Mouse (Mus musculus) hindbrain, embryonic 12.5 days (tissue): Measurements from ENCODE around the gene Pgc. TPM values are rescaled to one million over a fixed set of nuclear protein-coding genes. Genes with fewer than 3 reads are reported as not detected.

Source experiments
- ATAC-seq: fragments of 200-750 bp; cut with Nextera tagmentation; 2 replicates; pipeline ENCODE4 v1.8.0; 2017; ENCODE audit warnings: moderate TSS enrichment; ENCODE audit not compliant: low FRiP score
- H3K27ac ChIP-seq: fragments of 300-500 bp; sonication (generic); 2 replicates; pipeline ENCODE4 v1.5.1; 2016; ENCODE audit warnings: mild to moderate bottlenecking
- H3K27me3 ChIP-seq: fragments of 300-500 bp; sonication (generic); 2 replicates; pipeline ENCODE4 v1.6.1; 2016; ENCODE audit warnings: mild to moderate bottlenecking
- H3K36me3 ChIP-seq: fragments of 300-500 bp; sonication (generic); 2 replicates; pipeline ENCODE4 v1.6.1; 2016; ENCODE audit warnings: mild to moderate bottlenecking
- H3K4me1 ChIP-seq: fragments of 300-500 bp; sonication (generic); 2 replicates; pipeline ENCODE4 v1.6.1; 2016
- H3K4me2 ChIP-seq: fragments of 300-500 bp; sonication (generic); replicated peaks from 2 replicates; pipeline ENCODE4 v1.6.1; 2016; ENCODE audit warnings: mild to moderate bottlenecking
- H3K4me3 ChIP-seq: fragments of 300-500 bp; sonication (generic); 2 replicates; pipeline ENCODE4 v1.5.1; 2016; ENCODE audit warnings: mild to moderate bottlenecking
- H3K9ac ChIP-seq: fragments of 300-500 bp; sonication (generic); 2 replicates; pipeline ENCODE4 v1.6.1; 2016; ENCODE audit warnings: mild to moderate bottlenecking, moderate library complexity
- H3K9me3 ChIP-seq: fragments of 300-500 bp; sonication (generic); replicated peaks from 2 replicates; pipeline ENCODE4 v1.6.1; 2016; ENCODE audit warnings: mild to moderate bottlenecking
- WGBS: fragments of 180-500 bp; shearing (Covaris S2); methylation state at CpG from one replicate; pipeline ENCODE4 v1.1.7; 2016; 5-methylcytosine and 5-hydroxymethylcytosine counted together
- polyA plus RNA-seq: library from polyadenylated mRNA; unstranded; fragments of >200 nt; fragmentation: Nextera tagmentation; extraction: Ambion mirVana; gene quantifications from 2 replicates; pipeline ENCODE4 v1.2.1, GENCODE M21; 2016

The Pgc gene
- polyA plus RNA-seq, 1 experiment from 2014 or later, result not detected

DNA sequence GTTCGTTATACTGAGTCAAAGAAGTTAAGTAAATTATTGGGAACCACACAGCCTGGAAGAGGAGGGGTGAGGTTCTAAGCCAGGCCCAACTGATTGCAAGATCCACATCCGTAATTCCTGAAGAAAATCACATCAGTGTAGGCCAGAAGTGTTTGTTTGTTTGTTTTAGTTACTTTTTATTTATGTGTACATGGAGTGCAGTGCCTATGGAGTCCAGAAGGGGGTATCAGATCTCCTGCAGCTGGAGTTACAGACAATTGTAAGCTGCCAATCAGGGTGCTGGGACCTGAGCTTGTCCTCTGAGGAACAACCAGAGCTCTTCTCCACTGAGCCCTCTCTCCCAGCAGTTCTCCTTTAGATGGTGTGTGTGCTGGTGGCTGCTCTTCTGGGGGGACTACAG lies 13.5 kb downstream of the Pgc start:
- Histone ChIP-seq H3K27me3 (peaks cover 29% of the 10 kb centered on the region), H3K9ac (no peak overlapping the region), H3K4me2 (no peak overlapping the region), H3K36me3 (no peaks in the 10 kb centered on the region), H3K4me3 (no peak overlapping the region), H3K9me3 (no peaks in the 10 kb centered on the region; the same call in 1 of the 2 replicates), H3K4me1 (peaks cover 29% of the 10 kb centered on the region), H3K27ac (no peak overlapping the region)
- WGBS, result 67% methylated on average over 2 of the region's 2 CpGs
- no peak for ATAC-seq

DNA sequence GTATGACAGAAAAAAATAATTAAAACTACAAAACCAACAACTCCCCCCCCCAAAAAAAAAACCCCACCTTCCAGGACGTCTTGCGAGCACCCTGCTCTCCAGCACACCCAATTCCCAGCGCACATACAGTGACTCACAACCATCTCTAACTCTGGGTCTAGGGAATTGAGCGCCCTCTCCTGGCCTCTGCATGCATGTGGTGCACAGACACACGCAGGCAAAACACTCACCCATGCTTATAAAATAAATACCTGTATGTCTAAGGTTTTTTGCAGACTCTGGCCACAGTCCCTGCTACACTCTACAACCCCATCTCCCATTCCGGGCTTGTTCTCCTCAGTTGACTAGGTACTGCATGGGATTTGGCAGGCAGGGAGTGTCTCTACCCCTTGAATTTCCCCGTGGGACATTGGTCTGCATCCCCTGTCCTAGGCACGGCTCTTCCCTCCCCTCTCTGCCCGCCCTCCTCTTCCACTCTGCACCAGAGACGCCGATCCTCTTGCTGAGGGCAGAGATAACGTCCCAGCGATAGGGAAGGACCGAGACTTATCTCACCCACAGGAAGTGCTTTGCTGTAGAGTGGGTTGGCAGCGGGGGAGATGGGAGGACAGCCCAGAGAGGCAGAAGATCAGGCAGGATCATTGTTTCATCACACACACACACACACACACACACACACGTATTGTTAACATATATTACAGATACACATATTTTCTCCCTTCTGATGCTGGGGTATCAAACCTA lies 16.5 kb downstream of the Pgc start:
- Histone ChIP-seq H3K4me3 (no peak overlapping the region), H3K4me1 (peaks cover 17% of the 10 kb centered on the region)

DNA sequence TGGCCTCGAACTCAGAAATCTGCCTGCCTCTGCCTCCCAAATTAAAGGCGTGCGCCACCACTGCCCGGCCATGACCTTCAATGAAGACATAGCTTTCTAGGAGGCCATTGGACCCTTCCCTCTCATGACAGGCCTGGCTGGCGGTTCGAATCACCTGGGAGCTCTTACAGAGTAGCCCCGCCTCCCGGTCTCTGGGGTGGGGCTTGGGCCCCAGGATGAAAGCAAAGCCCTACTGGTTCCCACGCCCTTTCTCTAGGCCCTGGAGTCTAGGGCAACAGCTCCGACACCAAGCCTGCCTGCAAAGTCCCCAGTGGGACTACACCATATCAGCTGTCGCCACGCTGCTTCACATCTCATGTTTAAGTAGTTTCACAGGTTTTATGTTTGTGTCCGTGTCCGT lies 17.4 kb downstream of the Pgc start:
- no peak overlapping the region for H3K4me3 ChIP-seq
- H3K36me3 ChIP-seq, result no peaks in the 10 kb centered on the region
- H3K9me3 ChIP-seq, result no peaks in the 10 kb centered on the region; the same call in 1 of the 2 replicates
- 93% methylated on average over 14 of the region's 14 CpGs for WGBS
- H3K4me1 ChIP-seq, result peaks cover 8% of the 10 kb centered on the region
- no peak overlapping the region for H3K27ac ChIP-seq
- H3K4me2 ChIP-seq, result no peak overlapping the region
- no peak for ATAC-seq
- H3K9ac ChIP-seq, result no peak overlapping the region
- H3K27me3 ChIP-seq, result peaks cover 7% of the 10 kb centered on the region

More for the DNA sequence above, 16.5 kb downstream of the Pgc start:
- WGBS, result 52% methylated on average over 16 of the region's 16 CpGs
- no peaks in the 10 kb centered on the region; the same call in 1 of the 2 replicates for H3K9me3 ChIP-seq
- peaks cover 16% of the 10 kb centered on the region for H3K27me3 ChIP-seq
- ATAC-seq, result no peak
- no peak overlapping the region for H3K4me2 ChIP-seq
- no peak overlapping the region for H3K27ac ChIP-seq
- no peak overlapping the region for H3K9ac ChIP-seq
- no peaks in the 10 kb centered on the region for H3K36me3 ChIP-seq

DNA sequence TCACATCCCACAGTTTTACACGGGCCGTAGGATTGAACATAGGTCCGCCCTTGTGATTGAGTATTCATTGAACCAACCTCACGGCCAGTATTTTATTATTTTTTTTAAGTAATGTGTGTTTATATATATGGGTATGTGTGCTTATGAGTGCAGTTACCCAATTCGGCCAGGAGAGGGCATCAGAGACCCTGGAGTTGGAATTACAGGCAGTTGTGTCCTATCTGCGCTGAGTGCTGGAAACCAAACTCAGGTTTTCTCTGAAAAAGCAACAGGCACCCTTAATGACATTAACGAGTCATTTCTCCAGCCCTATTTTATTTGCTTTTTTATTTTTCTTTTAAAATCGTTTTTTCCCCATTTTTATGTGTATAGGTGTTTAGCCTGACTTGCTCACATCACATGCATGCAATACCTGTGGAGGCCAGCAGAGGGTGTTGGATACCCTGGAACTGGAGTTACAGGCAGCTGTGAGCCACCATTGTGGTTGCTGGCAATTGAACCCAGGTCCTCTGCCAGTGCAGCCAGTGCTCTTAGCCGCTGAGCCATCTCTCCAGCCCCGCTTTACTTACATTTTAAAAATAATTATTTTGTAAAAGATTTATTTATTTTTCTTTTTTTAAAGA lies 18.2 kb downstream of the Pgc start:
- no peaks in the 10 kb centered on the region; the same call in 1 of the 2 replicates for H3K9me3 ChIP-seq
- no peaks in the 10 kb centered on the region for H3K36me3 ChIP-seq
- no peak for ATAC-seq
- no peaks in the 10 kb centered on the region for H3K27me3 ChIP-seq
- H3K4me1 ChIP-seq, result peaks cover under 1% of the 10 kb centered on the region; the same call in 1 of the 2 replicates
- 87% methylated on average over 10 of the region's 10 CpGs for WGBS
- no peak overlapping the region for H3K27ac ChIP-seq
- no peak overlapping the region for H3K4me3 ChIP-seq
- no peak overlapping the region for H3K4me2 ChIP-seq
- no peak overlapping the region for H3K9ac ChIP-seq

DNA sequence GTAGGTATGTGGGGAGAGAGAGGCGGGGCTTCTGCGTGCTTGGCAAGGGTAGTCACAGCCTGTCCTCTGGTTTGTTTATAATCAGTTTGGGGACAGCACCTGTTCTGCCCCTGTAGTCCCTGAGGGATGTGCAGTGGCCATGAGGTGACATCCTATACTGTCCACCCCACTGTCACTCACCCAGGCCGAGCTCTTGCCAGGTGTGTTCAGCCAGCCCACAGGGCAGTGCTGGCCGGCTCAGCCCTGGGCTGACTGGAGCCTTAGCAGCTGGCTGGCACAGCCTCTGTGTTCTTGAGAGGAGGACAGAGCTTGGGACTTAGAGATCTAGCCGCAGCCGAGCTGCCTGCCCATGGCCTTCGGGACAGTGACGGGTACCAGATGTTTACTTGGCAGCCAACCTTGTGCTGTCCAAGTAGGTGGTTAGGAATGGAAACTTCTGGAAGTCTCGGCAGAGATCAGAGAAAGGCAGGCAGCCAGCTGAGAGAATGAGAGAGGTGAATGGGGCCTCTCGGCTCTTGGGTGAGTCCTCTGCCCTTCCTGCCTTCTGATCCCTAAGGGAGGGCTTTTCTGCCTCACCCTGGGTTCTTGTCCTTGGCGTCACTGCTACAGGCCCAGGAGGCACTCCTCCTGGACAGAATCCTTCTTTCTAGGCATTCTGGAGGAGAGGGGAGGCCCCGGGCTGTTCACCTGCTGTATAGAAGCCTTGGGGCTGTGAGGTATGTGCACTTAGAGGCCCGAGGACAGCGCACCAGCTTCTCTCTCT lies 22.3 kb downstream of the Pgc start:
- Histone ChIP-seq H3K36me3 (no peaks in the 10 kb centered on the region), H3K9ac (no peak overlapping the region), H3K4me1 (no peaks in the 10 kb centered on the region), H3K27ac (no peak overlapping the region), H3K4me2 (no peak overlapping the region), H3K9me3 (peaks cover 3% of the 10 kb centered on the region; the same call in 1 of the 2 replicates), H3K4me3 (no peak overlapping the region), H3K27me3 (no peaks in the 10 kb centered on the region)
- ATAC-seq, result no peak
- 75% methylated on average over 14 of the region's 14 CpGs for WGBS

DNA sequence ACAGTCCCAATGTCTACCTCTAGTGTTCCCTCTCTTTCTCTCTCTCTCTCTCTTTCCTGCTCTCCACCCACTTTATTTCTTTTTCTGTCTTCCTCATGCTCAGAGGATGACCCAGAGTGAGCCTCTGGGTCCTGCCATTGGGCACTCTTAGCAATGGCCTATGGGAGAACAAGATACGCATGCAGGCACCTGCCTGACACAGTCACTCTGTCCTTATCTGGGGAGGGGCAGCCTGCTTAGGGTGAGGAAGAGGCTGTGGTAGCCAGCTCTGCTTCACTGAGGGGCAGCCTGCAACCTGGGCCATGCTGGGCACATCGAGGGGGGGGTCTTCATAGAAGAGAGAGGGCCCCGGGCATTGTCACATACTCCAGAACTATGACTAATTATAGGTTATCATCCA lies 23.0 kb downstream of the Pgc start:
- Histone ChIP-seq H3K4me3 (no peak overlapping the region), H3K9me3 (peaks cover 3% of the 10 kb centered on the region; the same call in 1 of the 2 replicates), H3K4me1 (no peaks in the 10 kb centered on the region), H3K27ac (no peak overlapping the region), H3K9ac (no peak overlapping the region), H3K27me3 (no peaks in the 10 kb centered on the region), H3K36me3 (no peaks in the 10 kb centered on the region), H3K4me2 (no peak overlapping the region)
- no peak for ATAC-seq
- WGBS, result 73% methylated on average over 3 of the region's 3 CpGs

DNA sequence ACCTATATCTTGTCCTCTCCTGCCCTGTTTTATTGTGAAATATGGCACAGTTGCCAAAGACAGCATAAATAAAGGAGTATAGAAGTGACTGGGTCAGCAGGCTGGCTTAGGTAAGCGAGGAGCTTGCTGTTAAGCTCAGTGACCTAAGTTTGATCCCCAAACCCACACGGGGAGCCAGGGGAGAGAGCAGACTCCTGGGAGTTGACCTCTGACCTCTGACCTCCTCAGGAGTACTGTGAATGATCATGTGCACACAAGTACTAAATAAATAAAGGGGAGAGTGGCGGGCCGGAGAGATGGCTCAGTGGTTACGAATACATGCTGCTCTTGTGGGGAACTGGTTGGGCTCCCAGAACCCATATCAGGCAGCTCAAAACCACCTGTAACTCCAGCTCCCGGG lies 23.5 kb downstream of the Pgc start:
- Histone ChIP-seq H3K9me3 (0 out of 2 replicates have a peak, but pooled peaks cover 3% of the 10 kb centered on the region), H3K4me2 (no peak overlapping the region), H3K36me3 (no peaks in the 10 kb centered on the region), H3K27ac (no peak overlapping the region), H3K27me3 (no peaks in the 10 kb centered on the region), H3K9ac (no peak overlapping the region), H3K4me1 (no peaks in the 10 kb centered on the region), H3K4me3 (no peak overlapping the region)
- ATAC-seq, result no peak
- WGBS, result 49% methylated on average over 6 of the region's 6 CpGs

DNA sequence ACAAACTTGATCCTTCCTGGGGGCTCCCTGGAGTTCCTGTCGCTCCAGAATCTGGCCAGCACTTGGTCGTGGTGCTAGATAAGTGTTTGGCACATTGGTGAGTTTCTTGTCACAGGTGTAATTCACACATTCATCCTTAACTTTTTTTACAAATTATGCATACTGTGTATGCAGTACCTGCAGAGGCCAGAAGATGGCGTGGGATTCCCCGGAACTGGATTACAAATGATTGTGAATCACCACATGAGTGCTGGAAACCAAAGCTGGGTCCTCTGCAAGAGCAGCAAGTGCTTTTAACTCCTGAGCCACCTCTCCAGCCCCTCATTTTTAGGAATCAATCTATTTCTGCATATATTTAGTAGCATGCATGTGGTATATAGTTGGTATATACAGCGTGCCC lies 25.2 kb downstream of the Pgc start:
- H3K36me3 ChIP-seq, result no peaks in the 10 kb centered on the region
- H3K4me2 ChIP-seq, result no peak overlapping the region
- no peak overlapping the region for H3K4me3 ChIP-seq
- no peak for ATAC-seq
- no peak overlapping the region for H3K9ac ChIP-seq
- 0 out of 2 replicates have a peak, but pooled peaks cover 3% of the 10 kb centered on the region for H3K9me3 ChIP-seq
- no peak overlapping the region for H3K27ac ChIP-seq
- H3K27me3 ChIP-seq, result no peaks in the 10 kb centered on the region
- no peaks in the 10 kb centered on the region for H3K4me1 ChIP-seq
- WGBS, result 65% methylated on average over 5 of the region's 5 CpGs

DNA sequence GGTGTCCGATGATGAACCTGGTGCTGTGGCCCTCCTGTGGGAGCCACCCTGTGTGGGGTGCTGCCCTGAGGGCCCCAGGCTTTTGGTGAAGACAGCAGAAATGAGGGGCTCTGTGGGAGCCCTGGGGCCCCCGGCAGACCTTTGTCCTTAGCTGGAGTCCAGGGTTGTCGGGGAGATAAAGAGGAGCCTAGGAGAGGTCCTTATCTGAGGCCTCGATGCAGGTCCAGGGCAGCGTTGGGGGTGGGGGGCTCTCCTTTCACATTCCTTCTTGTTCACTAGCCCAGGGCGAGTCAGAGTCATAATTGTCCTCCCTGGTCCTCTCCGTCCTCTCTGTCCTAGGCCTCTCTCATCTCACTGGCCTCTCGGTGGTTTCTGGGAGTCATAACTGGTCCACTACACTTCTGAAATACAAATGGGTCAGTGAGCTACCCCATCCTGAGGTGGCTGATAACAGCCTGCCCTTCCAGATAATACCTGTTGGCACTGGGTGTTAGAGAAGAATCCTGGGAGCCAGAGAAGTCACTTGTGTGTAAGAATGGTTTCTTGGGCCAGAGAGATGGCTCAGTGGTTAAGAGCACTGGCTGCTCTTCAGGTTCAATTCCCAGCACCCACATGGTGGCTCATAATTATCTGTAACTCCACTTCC lies 26.6 kb downstream of the Pgc start:
- no peak overlapping the region for H3K4me3 ChIP-seq
- ATAC-seq, result no peak
- WGBS, result 89% methylated on average over 8 of the region's 8 CpGs

DNA sequence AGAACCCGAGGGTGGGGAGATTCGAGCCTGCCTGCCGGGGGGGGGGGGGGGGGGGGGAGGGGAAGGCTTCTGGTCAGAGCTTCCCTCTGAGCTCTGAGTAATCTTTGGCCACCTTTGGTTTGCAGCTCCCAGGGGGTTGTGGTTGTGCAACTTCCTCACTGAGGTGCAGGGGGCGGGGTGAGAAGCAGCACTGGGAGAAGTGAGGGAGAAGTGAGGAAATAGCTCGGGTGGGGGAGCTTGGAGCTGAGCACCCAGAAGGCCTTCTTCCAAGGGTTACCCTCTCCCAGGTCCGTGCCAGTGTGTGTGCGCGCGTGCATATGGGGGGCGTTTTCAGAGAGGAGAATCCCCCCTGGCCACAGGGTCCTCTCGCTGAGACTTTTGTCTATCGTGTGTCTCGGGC lies 27.6 kb downstream of the Pgc start:
- Histone ChIP-seq H3K27me3 (no peaks in the 10 kb centered on the region), H3K9ac (no peak overlapping the region), H3K4me3 (no peak overlapping the region), H3K27ac (no peak overlapping the region), H3K4me2 (no peak overlapping the region), H3K4me1 (no peaks in the 10 kb centered on the region), H3K9me3 (0 out of 2 replicates have a peak, but pooled peaks cover 3% of the 10 kb centered on the region), H3K36me3 (no peaks in the 10 kb centered on the region)
- WGBS, result 73% methylated on average over 12 of the region's 13 CpGs
- no peak for ATAC-seq

More for the DNA sequence above, 26.6 kb downstream of the Pgc start:
- Histone ChIP-seq H3K4me1 (no peaks in the 10 kb centered on the region), H3K27me3 (no peaks in the 10 kb centered on the region), H3K27ac (no peak overlapping the region), H3K9ac (no peak overlapping the region), H3K9me3 (0 out of 2 replicates have a peak, but pooled peaks cover 3% of the 10 kb centered on the region), H3K4me2 (no peak overlapping the region), H3K36me3 (no peaks in the 10 kb centered on the region)

DNA sequence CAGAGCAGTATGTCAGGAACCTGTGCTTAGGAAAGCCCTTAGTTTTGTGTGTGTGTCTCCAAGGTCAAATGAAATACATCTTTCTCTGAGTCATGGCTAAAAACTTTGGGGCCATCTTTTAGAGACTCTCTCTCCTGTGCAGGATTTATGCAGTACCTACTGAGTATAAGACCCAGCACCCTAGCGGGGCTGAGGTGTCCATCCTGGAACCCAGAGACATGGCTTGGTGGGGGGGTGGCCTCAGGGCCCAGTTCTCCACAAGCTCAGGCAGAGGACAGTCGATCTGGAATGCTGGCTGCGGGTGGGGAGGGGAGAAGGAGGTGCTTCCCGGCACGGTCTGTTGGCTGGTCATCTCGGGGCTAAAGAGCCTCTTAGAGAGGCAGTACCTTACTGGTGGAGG lies 29.7 kb downstream of the Pgc start:
- Histone ChIP-seq H3K4me3 (no peak overlapping the region), H3K4me1 (no peaks in the 10 kb centered on the region), H3K27ac (no peak overlapping the region), H3K9ac (no peak overlapping the region), H3K36me3 (no peaks in the 10 kb centered on the region), H3K9me3 (0 out of 2 replicates have a peak, but pooled peaks cover 3% of the 10 kb centered on the region), H3K4me2 (no peak overlapping the region), H3K27me3 (no peaks in the 10 kb centered on the region)
- 55% methylated on average over 6 of the region's 6 CpGs for WGBS
- ATAC-seq, result no peak
